Mouse (Mus musculus) stomach, postnatal 0 days (tissue): Measurements from ENCODE around the gene Rtn2. TPM values are rescaled to one million over a fixed set of nuclear protein-coding genes. Genes with fewer than 3 reads are reported as not detected.

Source experiments
- ATAC-seq: fragments of 200-750 bp; cut with Nextera tagmentation; 2 replicates; pipeline ENCODE4 v1.8.0; 2017; ENCODE audit not compliant: low FRiP score, low TSS enrichment
- DNase-seq: peaks from one replicate; pipeline ENCODE4 v3.0.0-alpha.2; 2016; ENCODE audit warnings: low spot score
- H3K27ac ChIP-seq: fragments of 300-500 bp; sonication (generic); replicated peaks from 2 replicates; pipeline ENCODE4 v1.5.1; 2014; ENCODE audit warnings: mild to moderate bottlenecking, control low read depth
- H3K27me3 ChIP-seq: fragments of 300-500 bp; sonication (generic); 2 replicates; pipeline ENCODE4 v1.6.1; 2014; ENCODE audit warnings: low read length; ENCODE audit not compliant: control insufficient read depth, insufficient read depth
- H3K36me3 ChIP-seq: fragments of 300-500 bp; sonication (generic); 2 replicates; pipeline ENCODE4 v1.6.1; 2014; ENCODE audit warnings: low read length, mixed read lengths; ENCODE audit not compliant: control insufficient read depth, insufficient read depth
- H3K4me1 ChIP-seq: fragments of 300-500 bp; sonication (generic); replicated peaks from 2 replicates; pipeline ENCODE4 v1.6.1; 2014; ENCODE audit warnings: antibody characterized with exemption; ENCODE audit not compliant: control insufficient read depth, insufficient read depth
- H3K4me2 ChIP-seq: fragments of 300-500 bp; sonication (generic); replicated peaks from 2 replicates; pipeline ENCODE4 v1.6.1; 2014; ENCODE audit warnings: low read depth, mild to moderate bottlenecking, control low read depth, moderate library complexity
- H3K4me3 ChIP-seq: fragments of 300-500 bp; sonication (generic); 2 replicates; pipeline ENCODE4 v1.5.1; 2014; ENCODE audit warnings: low read depth, low read length, control low read depth
- H3K9ac ChIP-seq: fragments of 300-500 bp; sonication (generic); 2 replicates; pipeline ENCODE4 v1.6.1; 2014; ENCODE audit warnings: mild to moderate bottlenecking, low read length, control low read depth, mixed read lengths
- H3K9me3 ChIP-seq: fragments of 300-500 bp; sonication (generic); 2 replicates; pipeline ENCODE4 v1.6.1; 2016; ENCODE audit warnings: low read length; ENCODE audit not compliant: control insufficient read depth
- CTCF ChIP-seq: IDR thresholded peaks from 2 replicates; pipeline ENCODE4 v1.5.1; 2016; ENCODE audit warnings: antibody characterized with exemption, low read depth, mild to moderate bottlenecking, moderate library complexity
- EP300 ChIP-seq: optimal IDR thresholded peaks from 2 replicates; pipeline ENCODE3; 2016; ENCODE audit warnings: antibody characterized with exemption
- WGBS: fragments of 180-500 bp; shearing (Covaris S2); extraction: QIAGEN DNeasy Blood & Tissue Kit; methylation state at CpG from one replicate; pipeline ENCODE4 v1.1.7; 2014; 5-methylcytosine and 5-hydroxymethylcytosine counted together
- polyA plus RNA-seq: library from polyadenylated mRNA; unstranded; fragments of >200 nt; fragmentation: Nextera tagmentation; extraction: Ambion mirVana; gene quantifications from 2 replicates; pipeline ENCODE4 v1.2.1, GENCODE M21; 2015

Gene Rtn2
- polyA plus RNA-seq, 1 experiment from 2014 or later, result 10.1 TPM

- Histone ChIP-seq H3K4me2 (peak overlapping the region; percentile 60), H3K4me1 (peaks cover 8% of the 10 kb centered on the region; the same call in 1 of the 2 replicates), H3K9ac (0 out of 2 replicates have a peak overlapping the region, but pooled peaks have one; percentile 38), H3K4me3 (peak overlapping the region; percentile 35), H3K27ac (no peak overlapping the region), H3K36me3 (no peaks in the 10 kb centered on the region), H3K9me3 (no peaks in the 10 kb centered on the region), H3K27me3 (peaks cover 3% of the 10 kb centered on the region; the same call in 1 of the 2 replicates)
- no peak for DNase-seq
- TF ChIP-seq CTCF (no peak), EP300 (no peak)
- WGBS, result 4% methylated on average over 45 of the region's 48 CpGs
- no peak for ATAC-seq
Measured at GRCm38 (mm10) chr7:19304501-19305412, 22.3 kb downstream of the Rtn2 start.

- WGBS, result 12% methylated on average over 6 of the region's 6 CpGs
- Histone ChIP-seq H3K9me3 (no peaks in the 10 kb centered on the region), H3K27ac (no peak overlapping the region), H3K36me3 (no peaks in the 10 kb centered on the region), H3K27me3 (peaks cover 3% of the 10 kb centered on the region; the same call in 1 of the 2 replicates), H3K4me2 (no peak overlapping the region), H3K4me3 (no peak overlapping the region), H3K4me1 (peaks cover 8% of the 10 kb centered on the region; the same call in 1 of the 2 replicates), H3K9ac (no peak overlapping the region)
- TF ChIP-seq EP300 (no peak), CTCF (no peak)
- DNase-seq (no peak), ATAC-seq (no peak)
Measured at GRCm38 (mm10) chr7:19305413-19305735, 22.9 kb downstream of the Rtn2 start.

- no peak for TF ChIP-seq CTCF
- TF ChIP-seq EP300, result no peak
- no peak overlapping the region for H3K4me3 ChIP-seq
- DNase-seq (no peak), ATAC-seq (no peak)
- H3K9ac ChIP-seq, result no peak overlapping the region
- H3K4me1 ChIP-seq, result peaks cover 8% of the 10 kb centered on the region; the same call in 1 of the 2 replicates
- peaks cover 3% of the 10 kb centered on the region; the same call in 1 of the 2 replicates for H3K27me3 ChIP-seq
- no peak overlapping the region for H3K4me2 ChIP-seq
- no peak overlapping the region for H3K27ac ChIP-seq
- H3K36me3 ChIP-seq, result no peaks in the 10 kb centered on the region
- WGBS, result 53% methylated on average over 16 of the region's 16 CpGs
- no peaks in the 10 kb centered on the region for H3K9me3 ChIP-seq
Measured at GRCm38 (mm10) chr7:19305796-19306765, 23.7 kb downstream of the Rtn2 start.

DNA sequence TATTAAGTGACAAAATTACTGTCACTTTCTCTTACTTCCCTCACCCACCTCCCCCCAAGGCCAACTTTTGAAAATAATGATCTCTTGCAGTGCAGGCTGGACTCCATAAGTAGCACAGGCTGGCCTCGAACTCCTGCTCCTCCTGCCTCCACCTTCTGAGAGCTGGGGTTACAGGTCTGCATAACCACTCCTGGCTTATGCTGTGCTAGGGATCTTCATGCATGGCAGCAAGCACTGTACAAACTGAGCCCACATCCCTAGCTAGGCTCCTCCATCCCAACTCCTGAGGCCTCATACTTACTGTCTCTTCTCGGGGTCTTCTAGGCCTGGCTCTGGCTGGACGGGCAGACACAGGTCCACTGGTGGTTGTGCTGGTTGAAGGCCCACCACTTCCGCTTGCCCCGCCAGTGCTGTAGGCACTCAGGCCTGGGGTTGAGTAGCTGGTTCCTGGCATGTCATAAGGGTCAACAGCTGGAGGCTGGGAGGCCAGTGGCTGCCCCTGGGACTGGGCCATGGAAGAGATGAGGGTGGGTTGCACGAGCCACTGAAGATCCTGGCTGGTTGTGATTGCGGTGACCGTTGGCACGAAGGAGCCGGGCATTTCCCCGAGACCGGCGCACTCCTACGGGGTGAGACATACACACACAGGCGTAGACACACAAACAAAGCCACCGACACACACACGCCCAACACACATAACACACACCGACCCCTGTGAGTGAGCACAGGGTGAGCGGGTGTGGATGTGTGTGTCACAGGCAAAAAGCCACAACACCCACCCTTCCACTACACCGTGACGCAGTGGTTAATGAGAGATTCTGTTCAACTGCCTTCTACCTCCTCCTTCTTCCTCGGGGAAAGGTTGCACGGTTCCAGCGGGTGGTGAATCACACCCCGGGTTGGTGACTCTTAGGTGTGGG is 24.7 kb downstream of the Rtn2 start:
- no peak overlapping the region for H3K27ac ChIP-seq
- peaks cover 3% of the 10 kb centered on the region; the same call in 1 of the 2 replicates for H3K27me3 ChIP-seq
- TF ChIP-seq EP300 (no peak), CTCF (no peak)
- DNase-seq (no peak), ATAC-seq (no peak; the same call in 1 of the 2 replicates)
- no peak overlapping the region for H3K4me3 ChIP-seq
- WGBS, result 66% methylated on average over 25 of the region's 25 CpGs
- H3K4me2 ChIP-seq, result peak overlapping the region; percentile 99
- H3K9ac ChIP-seq, result no peak overlapping the region
- peaks cover 8% of the 10 kb centered on the region; the same call in 1 of the 2 replicates for H3K4me1 ChIP-seq
- H3K36me3 ChIP-seq, result no peaks in the 10 kb centered on the region
- H3K9me3 ChIP-seq, result no peaks in the 10 kb centered on the region
